Mouse (Mus musculus) Patski (cell line): ENCODE results near the gene Psmd13. TPM values are rescaled to one million over a fixed set of nuclear protein-coding genes. Genes with fewer than 3 reads are reported as not detected.
A peak's percentile ranks its signal among the peaks of the same experiment; 100 is the strongest.

Experiments
- ATAC-seq: fragments of 100-300 bp; one replicate; pipeline ENCODE4 v1.8.0; 2021
- CTCF ChIA-PET: fragments of 350-600 bp; sonication (Branson Sonifier 250); formaldehyde crosslinking; loops from one replicate; lab custom pipeline; 2022; ENCODE audit warnings: inconsistent platforms; lab: Charles Lee
- POLR2A ChIA-PET: fragments of 350-600 bp; sonication (Branson Sonifier 250); formaldehyde crosslinking; loops from one replicate; lab custom pipeline; 2022; ENCODE audit warnings: antibody characterized with exemption, inconsistent platforms; lab: Charles Lee
- DNase-seq: peaks from one replicate; pipeline ENCODE4 v3.0.0-alpha.2; 2011; ENCODE audit warnings: low read depth, low spot score
- H3K27me3 ChIP-seq: fragments of 371-371 bp; one replicate; pipeline ENCODE4 v1.5.1; 2021
- CTCF ChIP-seq: fragments of 100-300 bp; IDR thresholded peaks from one replicate; pipeline ENCODE4 v1.5.1; 2021
- in situ Hi-C: fragments of 300-500 bp; cut with MboI; formaldehyde crosslinking; loops from 3 replicates; pipeline ENCODE4 v1.11.1; 2018; ENCODE audit warnings: low pct_unique_long_range_greater_than_20kb, mixed read lengths
- polyA plus RNA-seq: library from polyadenylated mRNA; unstranded; gene quantifications from one replicate; pipeline ENCODE4 v1.2.3, GENCODE M21; 2021

Gene Psmd13
- polyA plus RNA-seq = 148 TPM

DNA sequence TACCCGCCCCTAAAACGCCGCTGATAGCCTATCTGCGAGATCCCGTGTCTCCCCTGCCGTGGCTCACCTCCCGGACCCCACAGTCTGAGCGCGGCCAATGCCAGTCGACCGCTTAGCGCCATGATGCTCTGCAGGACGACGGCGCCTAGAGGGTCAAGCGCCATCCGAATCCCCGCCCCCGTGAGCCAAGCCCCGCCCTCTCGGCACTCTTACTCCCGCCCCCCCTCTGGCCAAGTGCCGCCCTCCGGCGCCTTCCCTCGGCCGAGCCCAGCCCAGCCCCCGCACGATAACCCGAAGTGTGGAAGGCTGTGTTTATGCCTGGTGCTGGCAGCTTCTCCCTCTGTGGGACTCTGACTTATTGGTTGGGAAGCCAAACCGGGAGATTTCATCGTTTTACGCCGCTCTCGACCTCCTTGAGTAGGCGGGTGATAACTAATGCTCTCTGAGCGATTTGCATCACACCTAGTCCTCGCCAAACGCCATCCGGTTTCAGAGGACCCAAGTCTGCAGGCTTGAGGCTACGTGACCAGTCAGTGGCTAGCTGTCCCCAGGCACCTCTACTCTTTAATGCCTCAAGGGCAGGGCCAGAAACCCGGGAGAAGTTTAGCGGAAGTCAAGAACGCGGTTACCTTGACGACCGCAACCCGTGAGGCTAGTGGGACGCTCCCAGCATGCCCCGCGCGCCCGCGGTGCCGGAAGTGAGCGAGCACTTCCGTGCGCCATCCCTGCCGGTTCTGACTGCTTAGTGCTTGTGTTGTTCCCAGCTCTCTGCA, at the start of gene Psmd13, which contains the start of gene Sirt3:
Gene Psmd13, plus strand, starts transcription at position 273 of the 773 bp plus-strand sequence.
Gene Sirt3, minus strand, starts transcription at position 614 of the 773 bp plus-strand sequence.
- ATAC-seq (peak; percentile 92), DNase-seq (peak; percentile 68)
- in situ Hi-C loops = no loop called here
- no peak for TF ChIP-seq CTCF
- POLR2A ChIA-PET = interaction anchor here (0.6 to 1.6 kb wide), 7 partner anchors 10 to 34 kb away, joined by 3 to 10 read pairs (median 3); partner anchors contain the start of genes Bet1l, Gm45785, Odf3 and Ric8a
- CTCF ChIA-PET = interaction anchor here (2.9 kb wide), 1 partner anchor 22 kb away, joined by 13 read pairs; no protein-coding TSS in a partner anchor
- H3K27me3 ChIP-seq = no peaks in the 10 kb centered on the region

DNA sequence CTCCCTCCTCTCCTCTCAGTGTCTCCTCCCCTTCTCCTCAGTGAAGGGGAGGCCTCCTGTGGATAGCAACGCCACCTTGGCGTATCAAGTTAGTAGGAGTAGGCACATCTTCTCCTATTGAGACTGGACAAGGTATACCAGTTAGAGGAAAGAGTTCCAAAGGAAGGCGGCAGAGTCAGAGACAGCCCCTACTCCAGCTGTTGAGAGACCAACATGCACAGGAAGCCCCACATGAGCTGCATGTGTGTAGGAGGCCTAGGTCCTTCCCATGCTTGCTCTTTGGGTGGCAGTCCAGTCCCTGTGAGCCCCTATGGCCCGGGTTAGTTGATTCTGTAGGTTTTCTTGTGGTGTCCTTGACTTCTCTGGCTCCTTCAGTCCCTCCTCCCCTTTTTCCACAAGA, 48.4 kb upstream of the Psmd13 start:
- ChIA-PET POLR2A (no interaction called here), CTCF (no interaction called here)
- no peak for DNase-seq

GRCm38 (mm10) chr7:140834968-140835757, 46.6 kb upstream of the Psmd13 start, which contains the start of gene Urah:
Urah (plus strand) TSS chr7:140835018.
- in situ Hi-C loops = no loop called here
- TF ChIP-seq CTCF = no peak
- ATAC-seq = no peak
- H3K27me3 ChIP-seq = no peaks in the 10 kb centered on the region
- ChIA-PET CTCF (interaction anchor here (1.6 kb wide), 1 partner anchor 10 kb away, joined by 3 read pairs; no protein-coding TSS in a partner anchor), POLR2A (no interaction called here)
- DNase-seq = no peak

More for the DNA sequence above, 48.4 kb upstream of the Psmd13 start:
- H3K27me3 ChIP-seq = no peaks in the 10 kb centered on the region
- ATAC-seq = no peak
- in situ Hi-C loops = no loop called here
- TF ChIP-seq CTCF = no peak

DNA sequence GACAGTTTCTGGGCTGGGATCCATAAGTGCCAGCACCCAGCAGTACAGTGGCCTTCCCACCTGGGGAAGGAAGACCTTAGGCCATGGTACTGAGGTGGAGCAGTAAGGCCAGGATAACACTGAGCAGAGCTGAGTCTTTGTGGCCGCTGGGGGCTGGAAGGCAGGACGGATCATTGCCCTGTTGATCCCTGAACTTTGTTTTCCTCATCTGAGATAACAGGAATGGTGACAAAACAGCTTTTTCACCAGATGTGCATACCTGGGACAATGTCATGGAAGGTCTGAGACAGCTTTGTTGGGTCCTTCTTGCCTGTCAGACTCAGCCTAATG, 46.0 kb upstream of the Psmd13 start:
- no peak for TF ChIP-seq CTCF
- in situ Hi-C loops = no loop called here
- ChIA-PET POLR2A (no interaction called here), CTCF (interaction anchor here (1.6 kb wide), 1 partner anchor 10 kb away, joined by 3 read pairs; no protein-coding TSS in a partner anchor)
- DNase-seq = no peak
- no peak for ATAC-seq
- H3K27me3 ChIP-seq = no peaks in the 10 kb centered on the region

GRCm38 (mm10) chr7:140836243-140837115, 45.3 kb upstream of the Psmd13 start:
- no peak for ATAC-seq
- TF ChIP-seq CTCF = no peak
- H3K27me3 ChIP-seq = no peaks in the 10 kb centered on the region
- POLR2A ChIA-PET = no interaction called here
- CTCF ChIA-PET = interaction anchor here (0.9 to 1.6 kb wide), 2 partner anchors 11 to 70 kb away, joined by 3 read pairs; no protein-coding TSS in a partner anchor
- no peak for DNase-seq
- in situ Hi-C loops = no loop called here

DNA sequence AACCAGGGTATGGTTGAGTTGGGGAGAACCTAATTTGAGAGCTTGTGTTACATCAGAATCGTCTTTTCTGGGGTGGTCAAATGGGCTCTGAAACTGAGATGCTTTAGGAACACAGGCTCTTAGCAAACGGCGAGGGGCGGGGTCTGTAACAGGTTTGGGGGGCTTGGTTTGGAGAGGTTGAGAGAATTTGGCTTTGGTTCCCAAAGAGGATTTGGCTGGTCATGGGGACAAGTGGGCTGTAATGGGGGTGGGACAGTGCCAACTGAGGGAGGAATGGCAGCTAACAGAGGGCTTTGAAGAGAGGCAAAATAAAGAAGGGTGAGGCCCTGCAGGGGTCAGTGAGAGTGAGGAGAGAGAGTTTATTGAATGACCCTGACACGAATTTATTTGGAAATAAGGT, 42.2 kb upstream of the Psmd13 start:
- no peak for ATAC-seq
- in situ Hi-C loops = no loop called here
- POLR2A ChIA-PET = no interaction called here
- no peak for TF ChIP-seq CTCF
- CTCF ChIA-PET = no interaction called here
- DNase-seq = no peak
- H3K27me3 ChIP-seq = no peaks in the 10 kb centered on the region

DNA sequence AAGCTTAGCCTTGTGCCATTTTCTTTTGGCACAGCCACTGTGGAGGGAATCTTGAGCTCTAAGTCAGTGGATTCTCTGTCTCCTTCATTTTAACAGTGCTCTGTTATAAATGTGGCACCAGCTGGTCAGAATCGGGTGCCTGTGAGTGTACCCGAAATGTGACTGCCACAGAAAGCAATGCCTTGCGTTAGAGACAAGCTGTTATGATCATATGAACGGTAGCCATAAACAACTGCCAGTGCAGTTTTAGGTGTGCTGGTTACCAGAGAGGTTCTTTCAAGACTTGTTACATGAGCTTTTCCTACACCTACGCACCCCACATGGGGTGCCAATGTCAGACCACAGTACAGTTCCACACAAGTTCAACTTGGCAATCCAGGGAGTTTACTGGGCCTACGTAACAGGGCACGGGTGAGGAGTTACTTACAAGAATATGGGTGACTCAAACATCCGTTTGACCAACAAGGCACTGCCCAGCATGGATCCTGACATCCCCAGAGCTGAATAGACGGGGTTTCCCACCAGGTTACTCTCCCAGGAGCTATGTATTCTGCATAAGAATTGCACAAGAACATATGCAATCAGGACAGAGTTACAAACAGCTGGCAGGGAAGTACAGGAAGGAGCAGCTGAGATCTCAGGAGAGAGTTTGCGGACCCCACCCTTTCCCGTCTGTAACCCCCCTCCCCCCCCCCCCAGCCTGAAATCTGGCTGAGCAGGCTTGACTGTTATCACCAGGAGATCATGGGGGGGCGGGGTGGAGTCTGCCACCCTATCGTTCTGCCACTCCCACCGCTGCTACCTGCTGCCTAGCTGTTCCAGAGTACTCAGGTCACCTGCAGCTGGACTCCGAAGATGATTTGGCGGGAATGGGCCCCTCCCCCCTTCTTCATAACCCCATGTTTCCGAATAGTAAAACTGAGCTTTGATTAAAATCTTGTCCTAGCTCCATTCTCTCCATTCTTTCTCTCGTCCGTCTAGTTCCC, 40.7 kb upstream of the Psmd13 start:
- ChIA-PET POLR2A (interaction anchor here (0.6 kb wide), 1 partner anchor 82 kb away, joined by 3 read pairs; no protein-coding TSS in a partner anchor), CTCF (interaction anchor here (1.0 to 1.5 kb wide), 2 partner anchors 11 to 62 kb away, joined by 4 read pairs; no protein-coding TSS in a partner anchor)
- in situ Hi-C loops = loop anchor here (5.0 to 10.0 kb wide), 3 partner anchors 61 to 334 kb away; partner anchors contain the start of genes Cox8b and Rnh1
- no peak for TF ChIP-seq CTCF
- H3K27me3 ChIP-seq = no peaks in the 10 kb centered on the region
- DNase-seq (no peak), ATAC-seq (peak; percentile 16)

GRCm38 (mm10) chr7:140843806-140844205, 38.0 kb upstream of the Psmd13 start:
- DNase-seq = no peak
- no peak for TF ChIP-seq CTCF
- POLR2A ChIA-PET = no interaction called here
- CTCF ChIA-PET = interaction anchor here (1.3 to 2.0 kb wide), 4 partner anchors 10 to 69 kb away, joined by 4 to 9 read pairs (median 6); no protein-coding TSS in a partner anchor
- in situ Hi-C loops = loop anchor here (5.0 to 10.0 kb wide), 3 partner anchors 58 to 331 kb away; partner anchors contain the start of genes Cox8b and Rnh1
- no peak for ATAC-seq
- no peaks in the 10 kb centered on the region for H3K27me3 ChIP-seq
